Mouse (Mus musculus) CD4-positive, CD25-positive, alpha-beta regulatory T cell (primary cell): Measurements from ENCODE around the gene Oxsm. TPM values are rescaled to one million over a fixed set of nuclear protein-coding genes. Genes with fewer than 3 reads are reported as not detected.

Experiments used
- polyA plus RNA-seq: library from polyadenylated mRNA; unstranded; fragments of 100-300 nt; shearing (Covaris generic); gene quantifications from one replicate; pipeline ENCODE4 v1.2.1, GENCODE M21; 2017

Oxsm gene
- 7.8 TPM for polyA plus RNA-seq

GRCm38 (mm10) chr14:16249171-16249874, at the start of gene Oxsm, which contains the start of gene Ngly1:
Gene Oxsm (minus strand): TSS chr14:16249808.
Gene Ngly1 (plus strand): TSS chr14:16249280.

Other genes with a start within 250 kb of the Oxsm start
- 82.9 TPM for gene Ngly1, start 528 bp downstream of the Oxsm start, polyA plus RNA-seq
- gene Top2b, start 115.4 kb upstream of the Oxsm start, polyA plus RNA-seq = 240 TPM